21 mouse cellular contexts compared by ENCODE assay signal in genomic region chr2:18960376-18960973, GRCm38 (mm10). TPM values are rescaled to one million over a fixed set of nuclear protein-coding genes. Genes with fewer than 3 reads are reported as not detected.
DNase-seq lines count a peak whose midpoint lies in the region; ATAC-seq and TF ChIP-seq lines count a peak whose summit lies in the region.
"Had no signal": no experiment of that assay in that cellular context is flagged by ENCODE, and none has a peak within 500 bp of the region (broad histone marks: within the 10 kb centered on the region; RNA-seq: fewer than 3 reads in every experiment).

No protein-coding gene starts in this region.

- no peaks in the 10 kb centered on the region for H3K27me3 ChIP-seq in embryonic facial prominence, embryonic 11.5 days (ENCODE audit: control insufficient read depth, insufficient read depth, low read length)
- H3K27me3 ChIP-seq in embryonic facial prominence, embryonic 10.5 days (replicated peaks; ENCODE audit: low read depth, poor library complexity, severe bottlenecking) = no peaks in the 10 kb centered on the region
- no peaks in the 10 kb centered on the region for H3K27me3 ChIP-seq in limb, embryonic 11.5 days (ENCODE audit: control insufficient read depth, insufficient read depth, low read length)
- H3K27me3 ChIP-seq in limb, embryonic 10.5 days (ENCODE audit: low read depth, poor library complexity, severe bottlenecking) = no peaks in the 10 kb centered on the region
- H3K27me3 ChIP-seq in limb, embryonic 14.5 days (ENCODE audit: control insufficient read depth, insufficient read depth, low read length) = no peaks in the 10 kb centered on the region
- H3K27me3 ChIP-seq: CH12.LX; embryonic facial prominence, embryonic 15.5 days; hindbrain, embryonic 12.5 days; Patski had no signal

- peak; percentile 69; the same call in 1 of the 2 replicates for ATAC-seq in embryonic facial prominence, embryonic 11.5 days (replicated peaks; ENCODE audit: insufficient number of reproducible peaks, low FRiP score, low TSS enrichment, low read depth)
- peak; percentile 54 for ATAC-seq in limb, embryonic 11.5 days (ENCODE audit: insufficient number of reproducible peaks, low FRiP score, low TSS enrichment, low read depth)
- peak; percentile 73 for ATAC-seq in limb, embryonic 14.5 days (ENCODE audit: low FRiP score, low read depth)
- ATAC-seq: activated CD4-positive, CD25-positive, alpha-beta regulatory T cell, adult 4 months; forebrain, embryonic 14.5 days; hindbrain, postnatal 0 days; Patski had no signal

- H3K9ac ChIP-seq in embryonic facial prominence, embryonic 11.5 days (replicated peaks; ENCODE audit: low read length) = no peak overlapping the region
- H3K9ac ChIP-seq in limb, embryonic 11.5 days (ENCODE audit: low read length) = no peak overlapping the region
- H3K9ac ChIP-seq in limb, embryonic 14.5 days (ENCODE audit: low read depth, low read length, severe bottlenecking) = 0 out of 2 replicates have a peak overlapping the region, but pooled peaks have one; percentile 12
- H3K9ac ChIP-seq: embryonic facial prominence, embryonic 15.5 days; hindbrain, embryonic 12.5 days had no signal

- H3K36me3 ChIP-seq in embryonic facial prominence, embryonic 11.5 days (replicated peaks; ENCODE audit: control insufficient read depth, insufficient read depth, low read depth, low read length) = no peaks in the 10 kb centered on the region
- no peaks in the 10 kb centered on the region for H3K36me3 ChIP-seq in embryonic facial prominence, embryonic 10.5 days (replicated peaks)
- H3K36me3 ChIP-seq in limb, embryonic 11.5 days (ENCODE audit: control insufficient read depth, insufficient read depth, low read length) = no peaks in the 10 kb centered on the region
- no peaks in the 10 kb centered on the region for H3K36me3 ChIP-seq in limb, embryonic 10.5 days
- H3K36me3 ChIP-seq in limb, embryonic 14.5 days (ENCODE audit: control insufficient read depth, insufficient read depth, low read length) = no peaks in the 10 kb centered on the region
- H3K36me3 ChIP-seq: embryonic facial prominence, embryonic 15.5 days; forebrain, embryonic 10.5 days; hindbrain, embryonic 12.5 days had no signal

- H3K4me3 ChIP-seq in embryonic facial prominence, embryonic 11.5 days (ENCODE audit: low read depth, low read length) = no peak overlapping the region
- H3K4me3 ChIP-seq in embryonic facial prominence, embryonic 10.5 days = no peak overlapping the region
- H3K4me3 ChIP-seq in limb, embryonic 11.5 days (ENCODE audit: low read depth, low read length) = no peak overlapping the region
- H3K4me3 ChIP-seq in limb, embryonic 10.5 days = no peak overlapping the region
- no peak overlapping the region for H3K4me3 ChIP-seq in limb, embryonic 14.5 days (replicated peaks; ENCODE audit: low read length)
- H3K4me3 ChIP-seq: embryonic facial prominence, embryonic 15.5 days; erythroblast, embryonic 14.5 days; forebrain, embryonic 10.5 days; hindbrain, embryonic 12.5 days had no signal

- no peak overlapping the region for H3K4me2 ChIP-seq in embryonic facial prominence, embryonic 11.5 days (ENCODE audit: low read depth, low read length)
- H3K4me2 ChIP-seq in limb, embryonic 11.5 days (ENCODE audit: low read depth, severe bottlenecking) = no peak overlapping the region
- 0 out of 2 replicates have a peak overlapping the region, but pooled peaks have one; percentile 15 for H3K4me2 ChIP-seq in limb, embryonic 14.5 days (replicated peaks; ENCODE audit: low read depth, low read length, severe bottlenecking)
- H3K4me2 ChIP-seq: embryonic facial prominence, embryonic 15.5 days; hindbrain, embryonic 12.5 days had no signal

- no peak overlapping the region for H3K27ac ChIP-seq in embryonic facial prominence, embryonic 11.5 days (replicated peaks; ENCODE audit: low read depth, low read length)
- no peak overlapping the region for H3K27ac ChIP-seq in embryonic facial prominence, embryonic 10.5 days (replicated peaks)
- no peak overlapping the region for H3K27ac ChIP-seq in limb, embryonic 11.5 days (replicated peaks; ENCODE audit: low read depth, low read length)
- H3K27ac ChIP-seq in limb, embryonic 10.5 days = no peak overlapping the region; the same call in 1 of the 2 replicates
- H3K27ac ChIP-seq in limb, embryonic 14.5 days (replicated peaks; ENCODE audit: low read depth, low read length) = no peak overlapping the region
- H3K27ac ChIP-seq: embryonic facial prominence, embryonic 15.5 days; forebrain, embryonic 10.5 days; hindbrain, embryonic 12.5 days; hindbrain, postnatal 0 days had no signal

- TF ChIP-seq POLR2A in limb, embryonic 14.5 days (IDR thresholded peaks at IDR 0.05; ENCODE audit: borderline replicate concordance, extremely low read depth, insufficient read depth, insufficient read length) = no peak

- WGBS in embryonic facial prominence, embryonic 11.5 days = 41% methylated on average over 7 of the region's 7 CpGs
- 50% methylated on average over 7 of the region's 7 CpGs for WGBS in embryonic facial prominence, embryonic 10.5 days
- WGBS in limb, embryonic 11.5 days = 39% methylated on average over 7 of the region's 7 CpGs
- WGBS in limb, embryonic 10.5 days = 52% methylated on average over 7 of the region's 7 CpGs
- 22% methylated on average over 7 of the region's 7 CpGs for WGBS in limb, embryonic 14.5 days

- peak; percentile 25 for DNase-seq in embryonic facial prominence, embryonic 11.5 days (ENCODE audit: low spot score)
- no peak for DNase-seq in embryonic facial prominence, embryonic 10.5 days (ENCODE audit: low spot score)
- DNase-seq in limb, embryonic 11.5 days (ENCODE audit: low spot score) = no peak
- DNase-seq in limb, embryonic 10.5 days (ENCODE audit: low spot score) = no peak
- peak; percentile 50 for DNase-seq in forelimb bud, embryonic 11.5 days (ENCODE audit: low read depth, low spot score)
- DNase-seq in limb, embryonic 14.5 days (ENCODE audit: low spot score) = peak; percentile 54
- no peak for DNase-seq in retina, postnatal 1 day
- DNase-seq: adrenal gland, postnatal 14 days; cerebellum, adult 11-12 months; cerebellum, adult 9-10 months; cerebellum, postnatal 25 days; gastrocnemius, postnatal 36 days had no signal

- no peaks in the 10 kb centered on the region for H3K9me3 ChIP-seq in embryonic facial prominence, embryonic 11.5 days (replicated peaks; ENCODE audit: control insufficient read depth, low read length)
- no peaks in the 10 kb centered on the region for H3K9me3 ChIP-seq in embryonic facial prominence, embryonic 10.5 days
- no peaks in the 10 kb centered on the region for H3K9me3 ChIP-seq in limb, embryonic 11.5 days (ENCODE audit: control insufficient read depth, low read length)
- no peaks in the 10 kb centered on the region for H3K9me3 ChIP-seq in limb, embryonic 10.5 days (replicated peaks)
- no peaks in the 10 kb centered on the region for H3K9me3 ChIP-seq in limb, embryonic 14.5 days (ENCODE audit: control insufficient read depth, low read length)
- H3K9me3 ChIP-seq: embryonic facial prominence, embryonic 15.5 days; forebrain, embryonic 10.5 days; hindbrain, embryonic 12.5 days had no signal

- H3K4me1 ChIP-seq in embryonic facial prominence, embryonic 11.5 days (ENCODE audit: control insufficient read depth, insufficient read depth, low read length) = no peaks in the 10 kb centered on the region
- H3K4me1 ChIP-seq in embryonic facial prominence, embryonic 10.5 days = peaks cover 41% of the 10 kb centered on the region
- H3K4me1 ChIP-seq in limb, embryonic 11.5 days (ENCODE audit: control insufficient read depth, insufficient read depth, low read length) = peaks cover 19% of the 10 kb centered on the region
- H3K4me1 ChIP-seq in limb, embryonic 10.5 days = peaks cover 48% of the 10 kb centered on the region
- H3K4me1 ChIP-seq in limb, embryonic 14.5 days (ENCODE audit: control insufficient read depth, insufficient read depth, low read length) = peaks cover 16% of the 10 kb centered on the region

RNA-seq across cellular contexts. Expression of gene Pip4k2a, which starts 37.5 kb away (rescaled TPM):
- polyA plus RNA-seq in embryonic facial prominence, embryonic 11.5 days (2014; fragmentation: Nextera tagmentation; extraction: Ambion mirVana) = 9.5 and 9.7 TPM in 2 replicates
- 5.2 and 6.1 TPM in 2 replicates for polyA plus RNA-seq in embryonic facial prominence, embryonic 10.5 days (2016; fragmentation: Nextera tagmentation; extraction: Ambion mirVana)
- polyA plus RNA-seq in limb, embryonic 11.5 days (2014; fragmentation: Nextera tagmentation; extraction: Ambion mirVana) = 8.8 and 9.3 TPM in 2 replicates
- polyA plus RNA-seq in limb, embryonic 10.5 days (2016; fragmentation: Nextera tagmentation; extraction: Ambion mirVana) = 5.6 and 6.7 TPM in 2 replicates
- polyA plus RNA-seq in limb, embryonic 14.5 days (2012; rRNA removed) = 9.0 and 13.2 TPM in 2 replicates
- 9.6 and 12.1 TPM in 2 replicates for polyA plus RNA-seq in limb, embryonic 14.5 days (2014; fragmentation: Nextera tagmentation; extraction: Ambion mirVana)

RNA-seq across cellular contexts. Expression of gene 4930426L09Rik, which starts 37.7 kb away (rescaled TPM):
- 0.24 and 0.32 TPM in 2 replicates for polyA plus RNA-seq in embryonic facial prominence, embryonic 11.5 days (2014; fragmentation: Nextera tagmentation; extraction: Ambion mirVana)
- 0.24 and 0.30 TPM in 2 replicates for polyA plus RNA-seq in embryonic facial prominence, embryonic 10.5 days (2016; fragmentation: Nextera tagmentation; extraction: Ambion mirVana)
- 0.13 and 0.60 TPM in 2 replicates for polyA plus RNA-seq in limb, embryonic 11.5 days (2014; fragmentation: Nextera tagmentation; extraction: Ambion mirVana)
- polyA plus RNA-seq in limb, embryonic 10.5 days (2016; fragmentation: Nextera tagmentation; extraction: Ambion mirVana) = 0.20 and 0.25 TPM in 2 replicates
- 0.44 and 0.59 TPM in 2 replicates for polyA plus RNA-seq in limb, embryonic 14.5 days (2012; rRNA removed)
- polyA plus RNA-seq in limb, embryonic 14.5 days (2014; fragmentation: Nextera tagmentation; extraction: Ambion mirVana) = 0.25 and 0.44 TPM in 2 replicates
- polyA plus RNA-seq: erythroblast, embryonic 14.5 days had no signal

Comparison
In these comparisons a context has a peak if more than half of its experiments do, and no peak if none do; other contexts are left out.
1. DNase-seq: peak in embryonic facial prominence, embryonic 11.5 days (single experiment), forelimb bud, embryonic 11.5 days (single experiment) and limb, embryonic 14.5 days (single experiment); none in embryonic facial prominence, embryonic 10.5 days (single experiment), limb, embryonic 11.5 days (single experiment), limb, embryonic 10.5 days (single experiment) and retina, postnatal 1 day (single experiment).
2. Peak in every context shown above with its lines, with median percentiles within 50 percentile points of each other: ATAC-seq.